ENCODE assay signal across 17 mouse cellular contexts in genomic region chr19:22637786-22638185, GRCm38 (mm10).
DNase-seq lines count a peak whose midpoint lies in the region; ATAC-seq and TF ChIP-seq lines count a peak whose summit lies in the region.
"Had no signal": no experiment of that assay in that cellular context is flagged by ENCODE, and none has a peak within 500 bp of the region (broad histone marks: within the 10 kb centered on the region; RNA-seq: fewer than 3 reads in every experiment).

No protein-coding gene starts in this region.

- CTCF ChIA-PET in Patski (lab: Charles Lee), result no interaction called here

- no peak overlapping the region for H3K4me2 ChIP-seq in hindbrain, postnatal 0 days (ENCODE audit: low read depth, low read length)
- H3K4me2 ChIP-seq in hindbrain, embryonic 13.5 days, result no peak overlapping the region
- H3K4me2 ChIP-seq: embryonic facial prominence, embryonic 12.5 days; forebrain, embryonic 13.5 days; forebrain, embryonic 15.5 days had no signal

- H3K9ac ChIP-seq in hindbrain, postnatal 0 days (replicated peaks; ENCODE audit: low read length), result no peak overlapping the region
- no peak overlapping the region for H3K9ac ChIP-seq in hindbrain, embryonic 13.5 days
- H3K9ac ChIP-seq: embryonic facial prominence, embryonic 12.5 days; forebrain, embryonic 13.5 days; forebrain, embryonic 15.5 days; forebrain, postnatal 0 days had no signal

- H3K27me3 ChIP-seq in hindbrain, postnatal 0 days (ENCODE audit: insufficient read depth, low read length), result no peaks in the 10 kb centered on the region
- no peaks in the 10 kb centered on the region for H3K27me3 ChIP-seq in hindbrain, embryonic 13.5 days
- H3K27me3 ChIP-seq in Patski, result no peaks in the 10 kb centered on the region
- H3K27me3 ChIP-seq: embryonic facial prominence, embryonic 12.5 days; forebrain, embryonic 13.5 days; forebrain, embryonic 15.5 days had no signal

- TF ChIP-seq CTCF in hindbrain, postnatal 0 days (IDR thresholded peaks at IDR 0.05; ENCODE audit: low read depth), result 0 out of 2 replicates have a peak, but pooled peaks have one; percentile 9
- peak; percentile 49 for TF ChIP-seq CTCF in layer of hippocampus, adult 2 months (conservative IDR thresholded peaks at IDR 0.05)
- TF ChIP-seq CTCF in Patski (IDR thresholded peaks at IDR 0.05), result peak; percentile 22

- ATAC-seq in hindbrain, postnatal 0 days, result no peak
- no peak for ATAC-seq in hindbrain, embryonic 13.5 days (ENCODE audit: low FRiP score)
- no peak for ATAC-seq in Patski
- ATAC-seq: forebrain, embryonic 13.5 days; forebrain, embryonic 15.5 days; forebrain, postnatal 0 days had no signal

- POLR2A ChIA-PET in Patski (lab: Charles Lee), result no interaction called here

- DNase-seq in hindbrain, postnatal 0 days (ENCODE audit: low spot score), result no peak
- DNase-seq in layer of hippocampus, adult 2 months (ENCODE audit: low spot score in 2 of 2), result no peak
- DNase-seq in layer of hippocampus, adult 9-11 months, result no peak
- DNase-seq in Muller cell, postnatal 12 days (ENCODE audit: inconsistent ontology term), result peak; percentile 59
- DNase-seq in Patski (ENCODE audit: low read depth, low spot score), result no peak
- DNase-seq in kidney, adult 8-10 months, result no peak
- no peak for DNase-seq in embryo, embryonic 9.5 days (ENCODE audit: extremely low spot score)
- DNase-seq: adrenal gland, adult 2 months; adrenal gland, postnatal 10 days; adrenal gland, postnatal 25 days; embryo, embryonic 11 days; forebrain, postnatal 0 days had no signal

- H3K36me3 ChIP-seq in hindbrain, postnatal 0 days (ENCODE audit: insufficient read depth, low read length), result no peaks in the 10 kb centered on the region
- no peaks in the 10 kb centered on the region for H3K36me3 ChIP-seq in hindbrain, embryonic 13.5 days
- H3K36me3 ChIP-seq: embryonic facial prominence, embryonic 10.5 days; embryonic facial prominence, embryonic 12.5 days; forebrain, embryonic 15.5 days had no signal

- no peaks in the 10 kb centered on the region for H3K9me3 ChIP-seq in hindbrain, postnatal 0 days (ENCODE audit: low read length)
- no peaks in the 10 kb centered on the region for H3K9me3 ChIP-seq in hindbrain, embryonic 13.5 days
- H3K9me3 ChIP-seq: embryonic facial prominence, embryonic 10.5 days; embryonic facial prominence, embryonic 12.5 days; forebrain, embryonic 13.5 days; forebrain, embryonic 15.5 days had no signal

- in situ Hi-C loops in Patski (cut with MboI; ENCODE audit: low pct_unique_long_range_greater_than_20kb), result loop anchor here (10.0 kb wide), 2 partner anchors 247 to 303 kb away; no protein-coding TSS in a partner anchor

- no peak overlapping the region for H3K4me3 ChIP-seq in hindbrain, postnatal 0 days (ENCODE audit: low read length)
- H3K4me3 ChIP-seq in hindbrain, embryonic 13.5 days, result no peak overlapping the region
- no peak overlapping the region for H3K4me3 ChIP-seq in layer of hippocampus, adult 2 months
- H3K4me3 ChIP-seq: embryonic facial prominence, embryonic 10.5 days; embryonic facial prominence, embryonic 12.5 days; forebrain, embryonic 13.5 days; forebrain, embryonic 15.5 days had no signal

- no peak overlapping the region for H3K27ac ChIP-seq in hindbrain, postnatal 0 days
- no peak overlapping the region for H3K27ac ChIP-seq in hindbrain, embryonic 13.5 days
- H3K27ac ChIP-seq in layer of hippocampus, adult 2 months, result no peak overlapping the region
- H3K27ac ChIP-seq: embryonic facial prominence, embryonic 10.5 days; embryonic facial prominence, embryonic 12.5 days; forebrain, embryonic 13.5 days; forebrain, embryonic 15.5 days had no signal

- no peaks in the 10 kb centered on the region for H3K4me1 ChIP-seq in hindbrain, postnatal 0 days (ENCODE audit: insufficient read depth, low read length)
- H3K4me1 ChIP-seq in hindbrain, embryonic 13.5 days (replicated peaks), result 0 out of 2 replicates have a peak, but pooled peaks cover 4% of the 10 kb centered on the region
- H3K4me1 ChIP-seq: embryonic facial prominence, embryonic 12.5 days; forebrain, embryonic 15.5 days had no signal

- WGBS in hindbrain, postnatal 0 days, result 90% methylated on average over 2 of the region's 2 CpGs
- 92% methylated on average over 2 of the region's 2 CpGs for WGBS in hindbrain, embryonic 13.5 days
